Mouse (Mus musculus): Measurements from ENCODE around the gene Tekt3. TPM values are rescaled to one million over a fixed set of nuclear protein-coding genes. Genes with fewer than 3 reads are reported as not detected.

The Tekt3 gene
- not detected for total RNA-seq (2021)
- long read RNA-seq, experiment 1, result 0 reads
- long read RNA-seq, experiment 2, result 0 reads

DNA sequence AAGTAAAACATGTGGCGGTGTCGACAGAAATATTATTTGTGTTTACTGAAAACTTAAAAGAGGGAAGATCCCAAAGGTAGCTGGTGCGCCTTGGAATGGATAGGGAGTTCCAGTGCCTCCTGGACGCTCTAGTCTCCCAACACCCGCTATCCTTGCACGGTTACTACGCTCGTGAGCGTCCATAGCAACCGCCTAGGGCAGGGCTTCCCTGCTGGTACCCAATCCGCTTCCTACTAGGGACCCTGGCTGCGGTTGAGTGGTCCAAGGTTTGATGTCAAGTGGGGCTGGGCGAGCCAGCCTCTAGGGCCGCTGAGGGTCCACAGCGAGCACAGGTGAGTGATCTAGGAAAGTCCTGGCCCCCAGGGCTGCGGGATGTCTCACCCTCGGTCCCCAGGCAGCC is at the start of gene Tekt3:
Tekt3 (plus strand) TSS at position 209 of the 400 bp plus-strand sequence.
- no peak for DNase-seq (ENCODE audit: low spot score in 2 of 2)

DNA sequence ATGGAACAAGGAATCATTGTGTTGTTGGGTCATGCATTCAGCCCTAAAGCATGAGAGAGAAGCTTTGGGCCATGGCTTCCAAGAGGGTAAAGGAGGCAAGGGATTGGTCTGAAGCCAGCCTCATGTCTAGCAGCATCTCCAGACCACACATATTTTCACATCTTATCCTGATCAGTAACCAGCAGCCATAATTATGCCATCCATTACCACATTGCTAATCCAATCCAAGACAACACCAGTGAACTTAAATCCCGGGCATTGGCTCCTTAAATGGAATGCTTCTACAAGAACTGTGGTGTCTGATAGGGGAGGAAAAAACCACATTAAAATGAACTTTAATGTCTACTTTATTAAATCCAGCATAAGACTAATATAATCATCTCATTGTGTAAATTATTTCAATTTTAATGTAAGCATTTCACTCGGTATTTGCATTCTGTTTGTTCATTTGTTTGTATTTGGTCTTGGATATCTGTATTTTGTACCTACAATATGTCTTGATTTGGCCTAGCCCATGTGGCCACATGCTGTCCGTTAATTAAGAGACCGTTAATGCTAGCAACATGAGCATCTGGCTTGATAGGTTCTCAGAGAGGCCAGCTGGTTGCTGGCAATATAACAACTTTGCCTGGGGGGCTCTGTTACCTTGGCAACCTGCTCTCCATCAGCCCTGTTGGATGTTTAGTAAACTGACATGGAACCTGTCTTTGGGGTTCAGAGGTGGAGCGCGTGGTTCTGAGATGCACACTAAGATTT is 43.9 kb upstream of the Tekt3 start:
- no peak for DNase-seq (ENCODE audit: low spot score in 2 of 2)

DNA sequence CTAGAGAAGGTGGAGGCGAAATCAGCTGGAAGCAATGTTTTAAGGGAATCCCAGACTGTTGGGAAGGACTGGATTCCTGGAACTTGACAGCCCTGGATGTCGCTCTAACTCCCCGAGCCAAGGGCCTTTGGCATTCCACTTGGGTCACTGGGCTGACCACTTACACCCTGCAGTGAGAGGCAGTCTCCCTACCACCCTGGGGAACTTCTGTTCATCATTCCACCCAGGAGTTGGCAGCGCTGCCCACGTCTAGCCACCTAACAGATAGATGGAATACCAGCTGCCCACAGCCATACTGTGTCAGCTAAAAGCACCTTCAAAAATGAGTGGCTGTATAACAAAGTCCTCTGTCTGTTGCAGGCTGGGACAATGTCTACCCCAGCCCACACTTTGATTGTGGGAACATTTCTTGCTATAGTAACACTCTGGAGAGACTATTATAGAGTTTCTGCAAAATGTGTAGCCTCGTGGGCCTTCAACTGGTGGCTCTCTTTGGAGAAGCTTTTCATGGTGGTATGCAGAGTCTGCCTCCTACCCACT is 43.3 kb upstream of the Tekt3 start:
- no peak for DNase-seq (ENCODE audit: low spot score in 2 of 2)

DNA sequence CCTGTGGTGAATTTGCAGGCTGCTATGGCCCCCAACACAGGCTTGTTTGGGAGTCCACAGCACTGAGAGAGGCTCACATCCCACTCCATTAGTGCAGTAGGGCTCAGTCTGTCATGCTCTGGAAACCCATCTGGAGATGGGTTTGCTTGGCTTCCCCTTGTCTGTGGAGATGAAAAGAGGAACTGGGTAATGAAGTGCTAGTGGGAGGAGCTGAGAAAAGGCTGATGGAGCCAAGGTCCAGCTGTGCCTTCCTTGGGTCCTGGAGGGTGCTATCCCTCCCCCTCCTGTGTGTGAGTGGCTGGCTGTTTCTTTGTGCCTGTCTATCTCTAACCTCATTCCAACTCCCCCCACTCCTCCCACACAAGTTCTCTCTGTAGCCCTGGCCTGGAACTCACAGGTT is 40.8 kb upstream of the Tekt3 start:
- no peak for DNase-seq (ENCODE audit: low spot score in 2 of 2)

DNA sequence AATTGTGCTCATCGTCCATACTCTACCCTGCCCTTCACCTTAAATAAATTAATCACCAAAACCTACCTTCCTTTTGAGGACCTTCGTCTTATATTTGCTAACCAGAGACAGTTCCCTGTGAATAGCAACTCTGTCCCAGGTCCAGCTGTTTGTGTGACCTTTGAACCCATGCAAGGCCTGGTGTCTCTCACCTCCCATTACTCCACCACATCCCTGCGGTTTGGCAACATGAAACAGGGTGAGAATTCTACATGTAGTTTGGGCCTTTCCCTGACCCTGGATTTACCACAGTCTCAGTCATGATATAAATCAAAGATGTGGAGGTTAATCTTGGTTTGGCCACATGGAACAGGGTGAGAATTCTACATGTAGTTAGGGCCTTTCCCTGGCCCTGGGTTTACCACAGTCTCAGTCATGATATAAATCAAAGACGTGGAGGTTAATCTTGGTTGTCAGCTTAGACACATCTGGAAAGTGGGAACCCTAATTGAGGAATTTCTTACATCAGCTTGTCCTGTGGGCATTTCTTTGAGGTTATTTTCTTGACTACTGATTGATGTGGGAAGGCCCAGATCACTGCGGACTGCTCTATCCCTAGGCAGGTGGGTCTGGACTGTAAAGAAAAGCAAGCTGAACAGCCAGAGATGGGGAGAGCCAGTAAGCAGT is 40.2 kb upstream of the Tekt3 start:
- no peak for DNase-seq (ENCODE audit: low spot score in 2 of 2)

DNA sequence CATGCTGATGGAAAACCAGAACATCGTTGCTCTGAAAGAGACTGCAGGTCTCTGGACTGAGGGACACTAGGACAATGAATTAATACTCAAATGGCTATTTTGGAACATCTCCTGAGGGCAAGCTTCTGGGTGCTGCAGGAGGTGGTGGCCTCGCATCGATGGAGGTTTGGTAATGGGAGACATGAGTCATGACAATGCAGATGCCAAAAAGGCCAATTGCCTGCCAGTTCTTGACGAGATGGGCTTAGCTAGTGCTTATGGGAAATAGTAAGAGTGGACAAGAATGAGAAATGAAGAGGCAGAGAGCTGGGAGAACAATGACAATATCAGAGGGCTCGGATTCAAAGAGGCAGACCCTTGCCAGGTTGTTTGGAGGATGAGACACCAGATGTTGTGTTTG is 38.0 kb upstream of the Tekt3 start:
- DNase-seq (ENCODE audit: low spot score in 2 of 2), result no peak

DNA sequence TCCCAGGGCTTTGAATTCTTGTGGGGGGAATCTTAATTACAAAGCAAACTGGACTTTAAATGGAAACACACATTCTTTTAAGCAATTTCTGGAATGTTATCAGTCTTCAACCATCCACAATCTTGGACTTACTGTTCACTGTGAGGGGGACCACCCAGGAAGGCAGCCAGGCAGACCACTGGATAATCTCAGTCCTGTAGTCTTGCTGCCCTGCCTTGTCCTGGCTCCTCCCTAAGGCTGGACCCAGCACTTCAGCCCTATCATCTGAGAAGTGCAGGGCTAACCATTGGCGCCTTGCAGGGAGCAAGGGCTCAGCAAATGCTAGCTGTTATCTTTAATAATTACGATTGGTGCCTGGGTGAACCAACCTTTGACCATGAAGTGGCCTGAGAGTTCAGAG is 37.3 kb upstream of the Tekt3 start:
- no peak for DNase-seq (ENCODE audit: low spot score in 2 of 2)

DNA sequence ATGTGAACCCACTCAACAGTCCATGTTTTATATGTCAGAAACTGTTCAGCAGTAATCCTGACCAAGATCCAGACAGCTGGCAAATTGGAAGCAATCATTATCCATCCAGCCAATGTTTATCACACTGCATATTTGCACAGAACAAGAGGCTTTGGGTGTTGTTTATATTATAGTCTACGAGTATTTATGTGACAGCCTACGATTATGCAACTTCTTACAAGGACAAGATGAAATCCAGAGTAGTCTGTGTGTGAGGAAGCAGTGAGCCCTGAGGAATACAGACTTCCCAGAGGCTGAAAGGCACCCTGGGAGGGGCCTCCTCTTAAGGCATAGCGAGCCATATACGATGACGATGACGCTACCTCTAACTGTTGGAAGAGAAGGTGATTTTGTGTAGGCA is 36.0 kb upstream of the Tekt3 start:
- DNase-seq (ENCODE audit: low spot score in 2 of 2), result no peak

DNA sequence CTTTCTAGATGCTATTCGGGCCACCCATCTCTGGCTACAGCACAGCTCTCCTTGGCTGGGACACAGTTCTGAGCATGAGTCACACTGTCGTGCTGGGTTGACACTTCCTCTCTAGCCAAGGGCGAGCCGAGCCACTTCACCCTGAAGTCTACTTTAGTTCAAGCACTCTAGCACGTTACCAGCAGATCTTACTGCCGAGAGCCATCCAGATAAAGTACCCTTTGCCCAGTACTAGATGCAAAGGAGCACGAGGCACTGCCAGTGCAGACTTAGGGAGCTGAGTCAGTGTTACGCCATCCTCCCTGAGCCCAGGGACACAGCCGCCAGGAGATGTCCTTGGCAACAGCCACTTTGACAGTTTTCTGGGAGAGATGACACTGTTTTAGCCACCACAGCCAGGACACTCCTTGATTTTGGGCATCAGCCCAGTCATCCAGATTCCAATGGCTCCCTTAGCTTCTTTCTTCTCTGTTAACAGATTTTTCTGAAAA is 34.8 kb upstream of the Tekt3 start:
- peak in 1 of 2 experiments; percentile 39 for DNase-seq (ENCODE audit: low spot score in 2 of 2)

DNA sequence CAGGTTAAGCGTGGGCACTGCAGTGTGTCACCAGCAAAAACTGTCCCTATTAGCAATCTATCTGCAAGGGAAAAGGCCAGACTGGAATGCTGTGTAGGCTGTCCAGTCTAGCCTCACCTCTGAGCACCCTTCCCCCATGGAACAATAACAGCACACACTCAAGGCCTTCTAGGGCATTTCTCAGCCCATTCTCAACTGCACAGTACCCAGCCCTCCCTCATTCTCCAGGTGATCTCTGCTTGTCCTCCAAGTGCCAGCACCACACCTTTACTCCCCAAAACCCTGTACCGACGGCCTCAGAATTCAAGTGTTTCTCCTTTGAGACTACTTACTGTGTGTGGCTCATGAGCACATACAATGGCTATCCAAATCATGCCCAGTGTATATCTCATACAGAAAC is 33.3 kb upstream of the Tekt3 start:
- no peak for DNase-seq (ENCODE audit: low spot score in 2 of 2)

DNA sequence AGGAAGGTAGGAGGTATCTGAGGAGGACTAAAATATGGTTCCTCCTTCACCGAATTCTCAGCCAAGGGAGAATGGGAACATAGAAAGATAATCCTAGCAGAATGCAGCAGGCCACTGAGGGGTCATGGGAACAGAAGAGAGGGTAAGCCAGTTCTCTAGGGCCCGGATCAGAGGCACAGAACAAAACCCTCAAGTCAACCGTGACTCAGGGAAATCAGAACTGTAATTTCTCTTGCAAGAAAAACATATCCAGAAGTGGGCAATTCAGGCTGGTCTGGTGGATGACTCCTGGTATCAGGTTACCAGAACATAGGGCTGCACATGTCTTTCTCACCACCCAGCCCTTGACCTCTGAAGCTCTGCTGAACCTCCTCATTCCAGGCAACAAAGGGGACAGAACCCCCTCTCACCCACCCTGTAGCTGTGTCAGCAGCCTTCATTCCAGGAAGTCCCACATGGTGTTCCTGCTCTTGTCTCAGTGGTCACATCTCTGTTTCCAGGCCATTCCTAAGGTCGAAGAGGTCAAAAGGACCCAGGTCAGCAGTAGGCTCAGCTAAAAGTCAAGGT is 32.2 kb upstream of the Tekt3 start:
- DNase-seq (ENCODE audit: low spot score in 2 of 2), result no peak

DNA sequence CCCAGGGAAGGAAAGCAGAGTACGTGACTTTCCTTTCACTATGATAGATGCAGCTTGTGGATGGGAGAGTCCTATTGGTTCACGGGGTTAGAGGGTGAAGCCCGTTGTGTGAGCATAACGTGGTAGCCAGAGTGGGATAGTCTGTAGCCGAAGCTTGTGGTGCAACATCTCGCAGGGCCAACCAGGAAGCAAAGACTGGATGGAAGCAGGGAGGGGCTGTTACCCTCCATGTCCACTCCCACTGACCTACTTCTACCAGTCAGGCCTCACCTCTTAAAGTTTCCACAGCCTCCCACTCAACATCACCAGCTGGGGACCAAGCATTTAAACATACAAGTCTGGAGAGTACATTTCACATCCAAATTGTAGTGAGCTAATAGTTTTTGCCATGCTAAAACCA is 31.7 kb upstream of the Tekt3 start:
- no peak for DNase-seq (ENCODE audit: low spot score in 2 of 2)

DNA sequence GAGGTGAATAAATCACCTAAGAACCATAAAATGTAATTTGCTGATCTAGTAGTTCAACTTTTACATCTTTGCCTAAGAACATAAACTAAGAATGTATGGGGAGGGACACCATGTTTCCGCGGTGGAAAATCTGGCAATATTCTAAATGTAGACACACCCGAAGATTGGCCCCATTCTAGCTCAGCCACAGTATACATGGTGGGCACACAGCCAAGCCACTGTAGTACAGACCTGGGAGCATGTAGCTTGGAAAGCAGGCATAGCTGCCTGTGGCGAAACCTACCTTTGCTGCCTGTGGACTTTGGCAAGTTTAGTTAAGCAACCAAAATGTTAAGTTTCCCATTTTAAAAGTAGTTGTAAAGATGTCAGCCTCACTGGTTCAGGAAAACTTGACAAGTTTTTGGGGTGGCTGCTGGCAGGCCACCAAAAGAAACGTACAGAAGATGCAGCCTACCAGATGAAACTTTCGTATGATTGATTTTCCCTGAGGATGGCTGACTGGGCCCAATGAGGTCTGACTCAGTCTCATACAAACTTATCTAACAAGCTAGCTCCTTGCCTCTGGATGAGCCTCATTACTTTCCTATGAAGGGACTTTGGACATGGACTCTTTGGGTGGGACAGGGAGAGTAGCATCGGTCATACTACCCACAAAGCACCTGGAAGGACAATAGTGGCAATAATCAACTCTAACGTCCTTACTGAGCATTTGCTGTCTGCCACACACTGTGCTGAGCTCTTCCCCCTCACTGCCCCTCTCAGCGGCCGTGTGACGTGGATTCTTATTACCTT is 25.8 kb upstream of the Tekt3 start:
- DNase-seq (ENCODE audit: low spot score in 2 of 2), result no peak

DNA sequence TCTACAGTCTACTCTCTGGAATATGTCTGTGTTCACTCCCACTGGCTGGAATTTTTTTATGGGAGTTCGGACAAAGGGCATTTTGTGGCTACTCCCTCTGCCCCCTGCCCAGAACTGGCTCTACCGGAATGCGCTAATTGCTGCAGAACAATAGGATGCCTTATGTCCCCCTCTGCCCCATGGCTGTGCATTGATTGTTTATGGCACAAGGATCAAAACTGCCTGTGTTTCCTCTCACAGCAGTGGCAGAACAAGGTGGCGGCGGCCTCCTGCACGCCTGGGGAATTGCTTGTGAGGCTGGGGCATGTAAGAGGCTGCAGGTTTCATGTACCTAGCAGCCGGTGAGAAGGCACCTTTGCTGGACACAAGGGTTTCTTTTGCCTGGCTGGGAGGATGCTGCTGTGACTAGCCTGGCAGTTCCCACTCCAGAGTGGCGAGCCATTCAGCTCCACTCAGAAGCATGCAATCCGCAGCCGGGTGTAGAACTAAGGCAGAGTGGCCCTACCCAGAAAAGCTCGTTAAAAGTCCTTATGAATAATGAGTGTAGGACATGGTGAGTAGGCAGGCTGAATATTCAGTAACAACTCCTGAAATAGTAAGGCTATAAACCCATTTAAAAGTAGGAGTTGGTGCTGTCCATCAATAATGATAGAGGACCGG is 21.3 kb upstream of the Tekt3 start:
- no peak for DNase-seq (ENCODE audit: low spot score in 2 of 2)

DNA sequence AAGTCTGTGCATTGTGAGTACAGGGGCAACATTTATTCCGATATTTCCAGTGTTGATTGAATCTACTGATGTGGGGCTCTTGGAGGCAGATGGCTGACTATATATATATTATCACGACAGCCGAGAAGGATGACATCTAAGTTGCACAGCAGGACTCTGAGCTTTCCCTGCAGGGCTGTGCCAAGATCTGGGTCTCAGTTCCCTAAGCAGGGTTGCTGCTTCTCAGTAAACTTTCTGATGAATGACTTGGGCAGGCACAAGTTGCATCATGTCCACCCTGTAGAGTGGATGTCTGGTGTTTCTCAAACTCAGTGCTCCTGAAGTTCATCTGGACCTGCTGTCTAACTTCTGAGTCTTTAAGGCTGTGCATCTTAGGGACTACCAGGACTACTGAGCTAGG is 15.7 kb upstream of the Tekt3 start:
- DNase-seq (ENCODE audit: low spot score in 2 of 2), result no peak

DNA sequence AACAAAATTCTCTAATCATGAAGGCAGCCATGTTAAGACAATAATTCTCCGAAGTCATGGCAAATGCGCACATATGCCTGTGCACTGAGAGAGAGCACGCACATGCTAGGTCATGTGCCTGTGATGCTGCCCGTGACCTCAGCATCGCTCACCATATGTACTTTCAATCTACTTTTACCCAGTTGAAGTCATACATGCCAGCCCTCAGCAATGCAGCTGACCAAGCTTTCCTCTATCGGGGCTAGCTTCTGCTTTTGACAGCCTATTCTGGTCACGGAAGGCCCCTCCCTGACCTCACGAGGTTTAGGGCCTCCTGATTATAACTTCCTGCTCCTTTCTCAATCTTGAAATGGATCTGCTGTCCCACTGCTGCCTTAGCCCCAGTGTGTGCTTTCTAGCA is 15.1 kb upstream of the Tekt3 start:
- DNase-seq (ENCODE audit: low spot score in 2 of 2), result no peak

DNA sequence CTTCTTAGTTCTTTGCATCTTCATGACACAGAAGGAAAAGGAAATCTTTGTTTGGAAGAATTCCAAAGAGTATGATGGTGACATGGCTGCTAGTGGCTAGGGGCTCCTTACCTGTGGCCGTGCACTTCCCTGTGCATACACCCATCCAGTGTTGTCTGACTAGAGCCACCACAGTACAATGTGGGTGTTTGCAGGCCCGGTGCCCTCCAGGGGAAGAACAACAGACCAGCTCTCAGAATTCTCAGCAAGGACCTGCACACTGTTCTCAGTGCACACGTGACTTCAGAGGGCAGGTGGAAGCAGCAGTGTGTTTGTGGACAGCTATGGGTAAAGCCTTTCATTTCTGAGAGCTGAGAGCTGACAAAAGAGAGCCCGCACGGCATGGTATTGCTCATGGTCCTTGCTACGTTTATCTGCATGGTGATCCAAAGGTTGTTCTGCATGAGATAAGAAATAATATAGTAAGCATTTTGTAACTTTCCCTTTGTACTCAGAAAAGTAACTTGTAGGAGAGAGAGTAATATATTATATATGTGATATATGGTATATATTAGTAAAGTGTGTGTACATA is 11.0 kb upstream of the Tekt3 start:
- no peak for DNase-seq (ENCODE audit: low spot score in 2 of 2)

DNA sequence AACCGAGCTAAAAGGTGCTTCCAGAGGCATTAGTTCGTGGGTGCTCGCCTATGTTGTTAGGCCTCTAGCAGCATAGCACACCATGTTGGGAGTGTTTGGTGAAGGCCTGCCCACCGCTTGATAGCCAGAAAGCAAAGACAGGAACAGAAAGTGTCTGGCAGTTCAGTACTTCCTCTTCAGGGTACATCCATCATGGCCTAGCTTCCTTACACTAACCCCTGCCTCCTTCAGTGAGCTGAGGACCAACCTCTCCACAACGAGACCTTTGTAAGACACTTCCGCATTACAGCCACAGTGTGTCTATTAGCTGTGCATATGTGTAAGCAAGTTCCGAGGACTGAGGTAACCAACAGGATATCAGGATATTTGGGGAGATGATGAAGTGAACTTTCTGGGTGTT is 10.4 kb upstream of the Tekt3 start:
- DNase-seq (ENCODE audit: low spot score in 2 of 2), result no peak

DNA sequence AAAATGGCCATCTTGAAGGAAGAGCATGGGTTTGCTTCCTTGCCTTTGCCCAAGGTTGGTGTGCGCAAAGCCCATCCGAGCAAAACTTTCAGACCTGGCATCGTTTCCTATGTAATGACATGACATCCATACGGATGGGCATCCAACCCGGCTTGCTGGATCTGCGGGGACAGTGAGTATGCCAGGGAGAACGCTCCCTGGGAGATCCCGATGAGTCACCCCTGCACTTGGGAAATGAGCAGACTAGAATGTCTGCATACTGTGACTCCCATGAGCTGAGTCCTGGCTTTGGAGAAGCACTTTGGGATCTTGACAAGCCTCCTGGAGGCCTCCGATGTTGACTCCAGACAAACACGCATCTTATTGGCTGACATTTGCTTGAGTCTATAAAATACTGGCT is 9.5 kb upstream of the Tekt3 start:
- no peak for DNase-seq (ENCODE audit: low spot score in 2 of 2)

DNA sequence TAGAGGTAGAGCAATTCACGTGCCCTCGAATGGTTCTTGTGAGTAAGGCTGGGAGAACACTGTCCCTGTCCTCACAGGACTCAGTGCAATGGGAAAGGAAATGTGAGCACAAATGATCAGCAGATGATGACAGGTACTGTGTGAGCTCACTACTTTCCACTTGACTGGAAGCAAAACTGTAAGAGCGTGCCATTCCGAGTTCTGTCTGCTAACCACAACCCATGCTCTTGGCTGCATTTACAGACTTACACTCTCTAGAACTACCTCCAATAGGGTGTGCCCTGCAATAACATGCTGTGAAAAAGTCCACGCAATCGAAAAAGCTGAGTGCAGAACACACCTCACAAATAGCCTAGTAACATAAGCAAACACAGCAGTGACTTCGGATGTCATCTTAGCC is 5.9 kb upstream of the Tekt3 start:
- DNase-seq (ENCODE audit: low spot score in 2 of 2), result no peak

All from gastrocnemius, postnatal 4 days (tissue).